Mouse (Mus musculus): ENCODE results near the gene Kdelr2. TPM values are rescaled to one million over a fixed set of nuclear protein-coding genes. Genes with fewer than 3 reads are reported as not detected.
A peak's percentile ranks its signal among the peaks of the same experiment; 100 is the strongest.

Kdelr2 gene
- polyA plus RNA-seq, 1 experiment from 2014 or later: 217 TPM

DNA sequence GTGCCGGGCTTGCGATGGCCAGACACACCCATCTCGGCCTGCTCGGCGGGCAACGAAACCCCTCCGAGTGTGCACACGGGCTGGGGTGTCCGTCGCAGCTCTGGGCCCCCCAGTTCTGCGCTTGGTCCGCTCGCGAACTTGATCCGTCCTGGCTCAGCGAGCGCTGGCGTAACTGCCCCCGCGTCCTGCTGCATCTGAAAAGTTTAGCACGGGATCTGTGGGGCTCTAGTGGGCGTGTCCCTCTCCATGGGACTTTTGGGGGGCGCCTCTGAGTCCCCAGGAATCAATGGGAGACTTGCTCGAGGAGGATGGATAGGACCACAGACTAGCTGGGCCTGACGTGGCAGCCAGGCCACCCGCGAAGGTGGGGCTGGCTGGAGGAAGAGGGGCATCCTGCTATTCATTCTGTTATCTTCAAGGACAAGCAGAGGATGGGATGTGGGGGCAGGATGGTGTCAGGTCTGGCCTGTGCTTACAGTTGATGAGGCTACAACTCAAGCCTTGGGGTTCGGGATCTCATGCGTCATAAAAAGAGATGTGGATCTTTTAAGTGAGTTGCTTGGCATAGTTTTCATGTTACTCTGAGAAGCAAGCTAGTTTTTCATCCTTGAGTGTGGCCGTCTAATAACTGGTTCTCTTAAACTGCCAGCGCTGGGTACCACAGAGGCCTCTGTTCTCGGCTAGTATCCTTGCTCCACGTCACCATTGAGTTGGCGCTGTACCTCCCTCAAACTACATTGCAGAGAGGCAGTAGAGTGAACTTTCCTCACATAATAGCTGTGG is 701 bp downstream of the Kdelr2 start:
- peak overlapping the region; percentile 82 for H3K27ac ChIP-seq
- 4% methylated on average over 29 of the region's 34 CpGs for WGBS
- H3K4me1 ChIP-seq (replicated peaks): peaks cover 35% of the 10 kb centered on the region
- peak overlapping the region; percentile 83 for H3K9ac ChIP-seq
- peak; percentile 36 for ATAC-seq (replicated peaks; ENCODE audit: insufficient number of reproducible peaks, insufficient read depth, low FRiP score, low read depth)
- 0 out of 2 replicates have a peak, but pooled peaks cover 5% of the 10 kb centered on the region for H3K36me3 ChIP-seq
- H3K4me2 ChIP-seq: peak overlapping the region; percentile 80
- no peaks in the 10 kb centered on the region for H3K9me3 ChIP-seq (replicated peaks)
- H3K27me3 ChIP-seq: no peaks in the 10 kb centered on the region
- peak overlapping the region; percentile 66 for H3K4me3 ChIP-seq

DNA sequence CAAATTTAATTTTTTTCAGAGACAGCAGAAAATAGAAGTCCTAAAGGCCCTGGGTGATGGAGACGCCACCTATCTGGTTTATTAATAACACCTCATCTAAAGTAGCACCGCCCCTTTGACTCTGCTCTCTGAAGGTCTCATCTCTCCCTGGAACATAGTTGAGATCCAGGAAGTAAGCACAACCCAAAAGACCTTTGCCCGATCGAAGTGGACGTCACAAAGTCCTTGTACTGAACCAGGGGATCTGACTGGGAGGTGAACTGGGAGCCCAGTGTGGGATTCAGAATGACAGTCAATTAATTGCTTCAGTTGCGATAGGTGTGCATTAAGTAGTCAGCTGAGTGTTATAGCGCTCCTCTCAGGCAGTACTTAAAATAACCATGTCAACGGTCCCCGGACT is 1.6 kb downstream of the Kdelr2 start:
- 0 out of 2 replicates have a peak, but pooled peaks cover 5% of the 10 kb centered on the region for H3K36me3 ChIP-seq
- no peak overlapping the region for H3K27ac ChIP-seq
- H3K27me3 ChIP-seq: no peaks in the 10 kb centered on the region
- WGBS: 77% methylated on average over 9 of the region's 9 CpGs
- H3K4me3 ChIP-seq: peak overlapping the region; percentile 66
- no peaks in the 10 kb centered on the region for H3K9me3 ChIP-seq (replicated peaks)
- H3K4me2 ChIP-seq: peak overlapping the region; percentile 80
- H3K9ac ChIP-seq: no peak overlapping the region
- no peak for ATAC-seq (replicated peaks; ENCODE audit: insufficient number of reproducible peaks, insufficient read depth, low FRiP score, low read depth)
- peaks cover 40% of the 10 kb centered on the region for H3K4me1 ChIP-seq (replicated peaks)

- no peak for ATAC-seq (replicated peaks; ENCODE audit: insufficient number of reproducible peaks, insufficient read depth, low FRiP score, low read depth)
- H3K36me3 ChIP-seq: 0 out of 2 replicates have a peak, but pooled peaks cover 5% of the 10 kb centered on the region
- H3K4me2 ChIP-seq: no peak overlapping the region
- H3K27ac ChIP-seq: no peak overlapping the region
- H3K4me1 ChIP-seq (replicated peaks): peaks cover 43% of the 10 kb centered on the region
- H3K9ac ChIP-seq: no peak overlapping the region
- no peak overlapping the region for H3K4me3 ChIP-seq
- WGBS: 90% methylated on average over 9 of the region's 9 CpGs
- H3K27me3 ChIP-seq: no peaks in the 10 kb centered on the region
- H3K9me3 ChIP-seq (replicated peaks): no peaks in the 10 kb centered on the region
Observed at GRCm38 (mm10) chr5:143406548-143406947, 2.9 kb downstream of the Kdelr2 start.

DNA sequence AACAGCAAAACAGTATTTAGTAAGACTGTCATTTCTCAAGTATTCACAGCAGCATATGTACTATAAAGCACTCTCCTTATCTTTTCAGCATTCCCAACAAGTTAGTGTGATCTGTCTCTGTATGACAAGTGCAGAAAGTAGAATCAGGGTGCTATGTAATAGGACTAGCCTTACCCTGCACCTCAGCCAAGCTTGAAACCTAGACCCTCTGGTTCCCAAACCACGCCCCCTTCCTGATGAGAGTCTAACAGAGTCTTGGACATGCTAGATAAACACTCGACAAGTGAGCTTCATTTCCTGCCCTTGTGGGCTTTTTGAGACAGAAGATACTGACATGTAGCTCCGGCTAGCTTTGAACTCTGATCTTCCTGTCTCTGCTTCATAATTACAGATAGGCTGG is 5.6 kb downstream of the Kdelr2 start:
- H3K27ac ChIP-seq: no peak overlapping the region
- H3K9ac ChIP-seq: no peak overlapping the region
- no peak overlapping the region for H3K4me3 ChIP-seq
- no peaks in the 10 kb centered on the region for H3K27me3 ChIP-seq
- H3K4me1 ChIP-seq (replicated peaks): peaks cover 30% of the 10 kb centered on the region
- no peak overlapping the region for H3K4me2 ChIP-seq
- ATAC-seq (replicated peaks; ENCODE audit: insufficient number of reproducible peaks, insufficient read depth, low FRiP score, low read depth): no peak
- no peaks in the 10 kb centered on the region for H3K9me3 ChIP-seq (replicated peaks)
- H3K36me3 ChIP-seq: peaks cover 13% of the 10 kb centered on the region
- WGBS: 51% methylated on average over 3 of the region's 3 CpGs

DNA sequence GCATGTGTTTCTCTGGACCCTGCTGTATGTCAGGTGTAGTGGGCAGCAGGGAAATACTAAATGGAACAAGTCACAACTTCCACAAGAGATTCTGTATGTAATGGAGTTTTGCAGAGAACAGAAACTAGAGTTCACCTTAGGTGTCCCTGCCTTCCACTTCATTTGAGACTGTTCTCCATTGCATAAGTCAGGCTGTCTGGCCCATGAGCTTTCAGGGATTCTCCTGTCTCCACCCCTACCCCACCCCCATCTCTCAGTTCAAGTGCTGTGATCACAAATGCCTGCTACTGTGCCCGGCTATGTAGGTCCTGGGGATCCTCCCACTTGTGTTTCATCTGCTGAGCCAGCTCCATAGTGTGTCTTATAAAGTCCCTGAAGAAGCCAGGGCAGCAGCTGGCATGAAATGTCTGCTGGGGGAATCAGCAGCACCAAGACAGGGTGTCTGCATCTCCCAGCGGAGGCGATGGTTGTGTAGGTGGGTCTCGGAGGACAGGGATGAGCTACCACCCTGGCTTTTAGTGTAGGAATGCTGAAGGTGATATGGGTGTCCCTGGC is 7.3 kb downstream of the Kdelr2 start:
- ATAC-seq (replicated peaks; ENCODE audit: insufficient number of reproducible peaks, insufficient read depth, low FRiP score, low read depth): no peak
- Histone ChIP-seq H3K27ac (no peak overlapping the region), H3K4me1 (replicated peaks) (peaks cover 19% of the 10 kb centered on the region), H3K4me3 (no peak overlapping the region), H3K27me3 (no peaks in the 10 kb centered on the region), H3K9ac (no peak overlapping the region), H3K9me3 (replicated peaks) (no peaks in the 10 kb centered on the region), H3K36me3 (peaks cover 24% of the 10 kb centered on the region), H3K4me2 (no peak overlapping the region)
- WGBS: 80% methylated on average over 4 of the region's 4 CpGs

DNA sequence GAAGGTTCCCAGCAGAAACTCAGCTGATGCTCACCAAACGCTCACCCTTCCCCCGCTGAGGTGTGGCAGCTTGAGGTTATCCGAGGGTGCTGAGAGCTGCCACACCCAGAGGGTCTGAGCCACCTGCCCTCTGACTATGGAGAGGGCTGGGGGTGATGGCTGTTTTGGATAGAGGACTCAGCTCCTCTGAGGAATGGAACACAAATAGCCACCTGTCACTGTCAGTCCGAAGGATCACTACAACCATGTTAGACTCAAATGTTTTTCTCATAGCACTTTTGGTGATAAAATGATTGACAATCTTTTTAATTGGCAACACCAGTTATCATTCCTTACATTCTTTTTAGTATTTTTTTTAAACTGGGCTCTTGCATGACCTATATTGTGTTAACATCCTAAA is 17.8 kb downstream of the Kdelr2 start:
- Histone ChIP-seq H3K27ac (no peak overlapping the region), H3K36me3 (peaks cover 55% of the 10 kb centered on the region), H3K4me2 (no peak overlapping the region), H3K9ac (no peak overlapping the region), H3K9me3 (replicated peaks) (no peaks in the 10 kb centered on the region), H3K27me3 (no peaks in the 10 kb centered on the region), H3K4me3 (no peak overlapping the region), H3K4me1 (replicated peaks) (no peaks in the 10 kb centered on the region)
- WGBS: 80% methylated on average over 4 of the region's 4 CpGs
- no peak for ATAC-seq (replicated peaks; ENCODE audit: insufficient number of reproducible peaks, insufficient read depth, low FRiP score, low read depth)

GRCm38 (mm10) chr5:143422990-143423389 is 19.4 kb downstream of the Kdelr2 start:
- Histone ChIP-seq H3K36me3 (peaks cover 40% of the 10 kb centered on the region), H3K4me3 (no peak overlapping the region), H3K27ac (no peak overlapping the region), H3K9me3 (replicated peaks) (no peaks in the 10 kb centered on the region), H3K9ac (no peak overlapping the region), H3K27me3 (no peaks in the 10 kb centered on the region), H3K4me1 (replicated peaks) (no peaks in the 10 kb centered on the region), H3K4me2 (no peak overlapping the region)
- WGBS: 80% methylated on average over 4 of the region's 4 CpGs
- no peak for ATAC-seq (replicated peaks; ENCODE audit: insufficient number of reproducible peaks, insufficient read depth, low FRiP score, low read depth)

DNA sequence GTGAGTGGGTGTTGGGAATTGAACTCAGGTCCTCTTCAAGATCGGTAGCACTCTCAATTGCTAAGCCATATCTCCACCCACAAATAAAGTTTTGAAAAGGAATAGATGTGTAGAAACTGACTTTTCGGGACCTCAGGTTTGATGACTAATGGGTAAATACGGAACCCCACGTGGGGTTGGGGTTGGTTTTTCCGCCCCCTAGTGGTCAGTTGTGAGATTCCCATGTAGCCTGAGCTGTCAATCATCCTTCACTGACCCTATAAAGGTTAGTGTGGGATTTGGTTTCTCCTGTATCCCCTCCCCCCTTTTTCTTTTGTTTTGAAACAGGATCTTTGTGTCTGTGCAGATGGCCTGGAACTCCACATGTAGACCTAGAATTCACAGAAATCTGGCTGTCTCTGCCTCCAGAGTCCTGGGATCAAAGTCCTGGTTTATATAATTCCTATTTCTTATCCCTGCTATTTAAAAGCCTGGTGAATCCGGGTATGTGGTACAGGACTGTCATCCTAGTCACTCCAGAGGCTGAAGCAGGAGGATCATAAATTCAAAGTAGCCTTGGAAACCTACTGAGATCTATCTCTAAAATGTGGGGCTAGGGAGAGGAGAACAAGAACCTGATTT is 20.4 kb downstream of the Kdelr2 start:
- Histone ChIP-seq H3K4me3 (no peak overlapping the region), H3K9ac (no peak overlapping the region), H3K4me1 (replicated peaks) (no peaks in the 10 kb centered on the region), H3K36me3 (peaks cover 32% of the 10 kb centered on the region), H3K4me2 (no peak overlapping the region), H3K9me3 (replicated peaks) (no peaks in the 10 kb centered on the region), H3K27me3 (no peaks in the 10 kb centered on the region), H3K27ac (no peak overlapping the region)
- ATAC-seq (replicated peaks; ENCODE audit: insufficient number of reproducible peaks, insufficient read depth, low FRiP score, low read depth): 0 out of 2 replicates have a peak, but pooled peaks have one; percentile 50
- WGBS: 25% methylated on average over 6 of the region's 6 CpGs

- Histone ChIP-seq H3K27me3 (no peaks in the 10 kb centered on the region), H3K4me1 (replicated peaks) (no peaks in the 10 kb centered on the region), H3K27ac (no peak overlapping the region), H3K4me3 (no peak overlapping the region), H3K4me2 (no peak overlapping the region), H3K36me3 (no peaks in the 10 kb centered on the region), H3K9me3 (replicated peaks) (no peaks in the 10 kb centered on the region), H3K9ac (no peak overlapping the region)
- 4% methylated on average over 4 of the region's 4 CpGs for WGBS
- no peak for ATAC-seq (replicated peaks; ENCODE audit: insufficient number of reproducible peaks, insufficient read depth, low FRiP score, low read depth)
Observed at GRCm38 (mm10) chr5:143434421-143434820, 30.8 kb downstream of the Kdelr2 start.

- no peak overlapping the region for H3K4me3 ChIP-seq
- no peak overlapping the region for H3K9ac ChIP-seq
- no peak overlapping the region for H3K4me2 ChIP-seq
- ATAC-seq (replicated peaks; ENCODE audit: insufficient number of reproducible peaks, insufficient read depth, low FRiP score, low read depth): no peak
- no peaks in the 10 kb centered on the region for H3K36me3 ChIP-seq
- 76% methylated on average over 3 of the region's 3 CpGs for WGBS
- H3K27me3 ChIP-seq: no peaks in the 10 kb centered on the region
- no peak overlapping the region for H3K27ac ChIP-seq
- no peaks in the 10 kb centered on the region for H3K4me1 ChIP-seq (replicated peaks)
- no peaks in the 10 kb centered on the region for H3K9me3 ChIP-seq (replicated peaks)
Observed at GRCm38 (mm10) chr5:143441298-143441697, 37.7 kb downstream of the Kdelr2 start.

DNA sequence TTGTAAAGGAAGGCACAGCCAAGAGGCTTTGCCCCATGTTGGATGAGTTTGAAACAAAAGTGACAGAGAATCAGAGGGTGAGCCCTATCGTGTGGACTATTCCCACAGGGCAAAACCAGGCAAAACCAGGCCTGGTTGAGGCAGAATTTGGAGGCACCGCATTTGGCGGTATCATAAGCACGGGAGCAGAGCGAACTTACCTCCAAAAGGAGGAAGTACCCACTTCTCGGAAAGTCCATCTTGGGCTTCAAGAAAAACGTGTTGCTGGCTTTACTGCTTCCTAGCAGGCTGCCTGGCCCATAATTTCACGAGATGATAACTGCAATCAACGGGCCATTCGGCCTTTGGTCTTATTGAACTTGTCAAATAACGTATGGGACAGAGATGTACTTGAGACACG is 38.1 kb downstream of the Kdelr2 start:
- Histone ChIP-seq H3K27me3 (no peaks in the 10 kb centered on the region), H3K9ac (no peak overlapping the region), H3K27ac (no peak overlapping the region), H3K36me3 (no peaks in the 10 kb centered on the region), H3K4me2 (no peak overlapping the region), H3K9me3 (replicated peaks) (no peaks in the 10 kb centered on the region), H3K4me1 (replicated peaks) (no peaks in the 10 kb centered on the region), H3K4me3 (no peak overlapping the region)
- 79% methylated on average over 12 of the region's 12 CpGs for WGBS
- no peak for ATAC-seq (replicated peaks; ENCODE audit: insufficient number of reproducible peaks, insufficient read depth, low FRiP score, low read depth)

Data from heart, embryonic 15.5 days (tissue).